15 mouse cellular contexts compared by ENCODE assay signal in genomic region chr9:9128996-9129694, GRCm38 (mm10).
DNase-seq lines count a peak whose midpoint lies in the region; TF ChIP-seq lines count a peak whose summit lies in the region.
"Had no signal": no experiment of that assay in that cellular context is flagged by ENCODE, and none has a peak within 500 bp of the region (broad histone marks: within the 10 kb centered on the region; RNA-seq: fewer than 3 reads in every experiment).

No protein-coding gene starts in this region.

- H3K4me1 ChIP-seq in kidney, adult 2 months (ENCODE audit: control insufficient read depth, insufficient read depth, low read length): peaks cover 6% of the 10 kb centered on the region; the same call in 1 of the 2 replicates
- H3K4me1 ChIP-seq: forebrain, embryonic 12.5 days; megakaryocyte, embryonic 14.5 days had no signal

- H3K27me3 ChIP-seq in kidney, adult 2 months (replicated peaks; ENCODE audit: control insufficient read depth, insufficient read depth, low read length): no peaks in the 10 kb centered on the region
- H3K27me3 ChIP-seq: CH12.LX; forebrain, embryonic 12.5 days; intestine, embryonic 15.5 days; limb, embryonic 15.5 days; megakaryocyte, embryonic 14.5 days had no signal

- no peak overlapping the region for H3K4me3 ChIP-seq in kidney, adult 2 months (ENCODE audit: insufficient read depth, low read depth, low read length)
- H3K4me3 ChIP-seq: forebrain, embryonic 12.5 days; intestine, embryonic 15.5 days; layer of hippocampus, adult 2 months; limb, embryonic 15.5 days; megakaryocyte, embryonic 14.5 days had no signal

- H3K36me3 ChIP-seq in kidney, adult 2 months (ENCODE audit: control insufficient read depth, insufficient read depth, low read length): no peaks in the 10 kb centered on the region
- H3K36me3 ChIP-seq: forebrain, embryonic 12.5 days; intestine, embryonic 15.5 days; limb, embryonic 15.5 days had no signal

- peak; percentile 37 for DNase-seq in kidney, adult 2 months
- DNase-seq in kidney, postnatal 10 days: no peak
- DNase-seq in Muller cell, postnatal 12 days (ENCODE audit: inconsistent ontology term): peak; percentile 65
- DNase-seq in adrenal gland, postnatal 25 days: peak; percentile 28
- DNase-seq in heart, adult 9 months (ENCODE audit: low spot score in 2 of 2): peak; percentile 54 to 79
- DNase-seq in urinary bladder, adult 18-20 months (ENCODE audit: low spot score in 2 of 2): no peak
- DNase-seq in spleen, postnatal 10 days (ENCODE audit: low spot score in 2 of 2): no peak
- no peak for DNase-seq in cerebellum, postnatal 25 days
- DNase-seq: lung, embryonic 14.5 days had no signal

- H3K27ac ChIP-seq in kidney, adult 2 months (ENCODE audit: insufficient read depth, low read depth, low read length): no peak overlapping the region; the same call in 1 of the 2 replicates
- H3K27ac ChIP-seq: forebrain, embryonic 12.5 days; intestine, embryonic 15.5 days; layer of hippocampus, adult 2 months; limb, embryonic 15.5 days had no signal

- 69% methylated on average over 4 of the region's 4 CpGs for WGBS in kidney, adult 2 months

- TF ChIP-seq POLR2A in kidney, adult 2 months (IDR thresholded peaks at IDR 0.05; ENCODE audit: low read depth, low read length): no peak

- TF ChIP-seq CTCF in kidney, adult 2 months (conservative IDR thresholded peaks at IDR 0.05; ENCODE audit: insufficient read depth, insufficient read length, low read depth, low read length): no peak

Comparison
In these comparisons a context has a peak if more than half of its experiments do, and no peak if none do; other contexts are left out.
1. DNase-seq: peak in kidney, adult 2 months (single experiment), Muller cell, postnatal 12 days (single experiment), adrenal gland, postnatal 25 days (single experiment) and heart, adult 9 months (2 of 2); none in kidney, postnatal 10 days (single experiment), urinary bladder, adult 18-20 months (0 of 2), spleen, postnatal 10 days (0 of 2) and cerebellum, postnatal 25 days (0 of 2).